Mouse (Mus musculus): ENCODE measurements around the gene Fem1a. TPM values are rescaled to one million over a fixed set of nuclear protein-coding genes. Genes with fewer than 3 reads are reported as not detected.
A peak's percentile ranks its signal among the peaks of the same experiment; 100 is the strongest.

Gene Fem1a
- total and polyA plus RNA-seq, 3 experiments: 16.6 to 26.0 (median 17.5) TPM

DNA sequence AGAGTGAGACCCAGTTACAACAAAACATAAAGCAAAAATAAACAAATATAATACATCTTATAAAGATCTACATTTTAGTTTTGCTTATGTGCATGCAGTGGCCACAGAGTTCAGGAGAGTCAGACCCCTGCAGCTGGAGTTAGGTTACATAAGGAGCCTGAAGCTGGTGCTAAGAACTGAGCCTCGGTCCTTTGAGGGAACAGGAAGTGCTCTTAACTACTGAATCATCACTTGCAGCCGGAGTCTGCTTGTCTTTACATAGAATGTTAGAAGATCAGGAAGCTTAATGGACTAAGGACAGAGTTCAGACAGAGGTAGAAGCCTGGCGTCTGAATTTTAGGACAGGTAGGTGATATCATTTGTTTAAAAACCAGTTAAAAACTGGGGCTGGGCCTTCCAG is 32.3 kb downstream of the Fem1a start:
- no peak for DNase-seq (ENCODE audit: extremely low read depth)
- Histone ChIP-seq H3K27ac (ENCODE audit: insufficient read depth, low read depth) (0 out of 2 replicates have a peak overlapping the region, but pooled peaks have one; percentile 34), H3K9me3 (replicated peaks; ENCODE audit: low read length) (no peaks in the 10 kb centered on the region), H3K4me3 (replicated peaks in 1 of 3; ENCODE audit: low read depth in 2 of 3, low read length in 2 of 3, poor library complexity in 1 of 3) (peak overlapping the region; percentile 67 to 84 (median 67)), H3K4me1 (ENCODE audit: control insufficient read depth in 1 of 2, insufficient read depth in 2 of 2) (peaks cover 24 to 57% of the 10 kb centered on the region in 2 experiments), H3K36me3 (replicated peaks in 1 of 2; ENCODE audit: control insufficient read depth in 1 of 2, insufficient read depth in 1 of 2, low read length in 1 of 2) (peaks cover 25 to 35% of the 10 kb centered on the region in 2 experiments), H3K27me3 (replicated peaks) (no peaks in the 10 kb centered on the region), H3K79me2 (replicated peaks; ENCODE audit: control insufficient read depth, extremely low read depth, insufficient read depth, poor library complexity, severe bottlenecking) (no peaks in the 10 kb centered on the region), H3K4me2 (ENCODE audit: insufficient read depth, low read depth, poor library complexity, severe bottlenecking) (peak overlapping the region; percentile 77), H3K9ac (ENCODE audit: insufficient read depth, low read depth) (peak overlapping the region; percentile 61; the same call in 1 of the 2 replicates)
- 0 out of 2 replicates have a peak, but pooled peaks have one; percentile 18 for TF ChIP-seq ELF1 (IDR thresholded peaks at IDR 0.05; ENCODE audit: low read depth, low read length)
- no peak for TF ChIP-seq PAX5 (IDR thresholded peaks at IDR 0.05; ENCODE audit: low read length)
- TF ChIP-seq RAD21 (IDR thresholded peaks at IDR 0.05; ENCODE audit: low read depth, low read length): no peak
- in situ Hi-C loops (cut with MboI; ENCODE audit: low pct_ligation_motif_present, low pct_unique_long_range_greater_than_20kb, low sequenced_read_pairs): no loop called here
- dilution Hi-C loops (cut with MboI; ENCODE audit: extremely low pct_ligation_motif_present, extremely low pct_unique_long_range_greater_than_20kb, low sequenced_read_pairs): no loop called here

DNA sequence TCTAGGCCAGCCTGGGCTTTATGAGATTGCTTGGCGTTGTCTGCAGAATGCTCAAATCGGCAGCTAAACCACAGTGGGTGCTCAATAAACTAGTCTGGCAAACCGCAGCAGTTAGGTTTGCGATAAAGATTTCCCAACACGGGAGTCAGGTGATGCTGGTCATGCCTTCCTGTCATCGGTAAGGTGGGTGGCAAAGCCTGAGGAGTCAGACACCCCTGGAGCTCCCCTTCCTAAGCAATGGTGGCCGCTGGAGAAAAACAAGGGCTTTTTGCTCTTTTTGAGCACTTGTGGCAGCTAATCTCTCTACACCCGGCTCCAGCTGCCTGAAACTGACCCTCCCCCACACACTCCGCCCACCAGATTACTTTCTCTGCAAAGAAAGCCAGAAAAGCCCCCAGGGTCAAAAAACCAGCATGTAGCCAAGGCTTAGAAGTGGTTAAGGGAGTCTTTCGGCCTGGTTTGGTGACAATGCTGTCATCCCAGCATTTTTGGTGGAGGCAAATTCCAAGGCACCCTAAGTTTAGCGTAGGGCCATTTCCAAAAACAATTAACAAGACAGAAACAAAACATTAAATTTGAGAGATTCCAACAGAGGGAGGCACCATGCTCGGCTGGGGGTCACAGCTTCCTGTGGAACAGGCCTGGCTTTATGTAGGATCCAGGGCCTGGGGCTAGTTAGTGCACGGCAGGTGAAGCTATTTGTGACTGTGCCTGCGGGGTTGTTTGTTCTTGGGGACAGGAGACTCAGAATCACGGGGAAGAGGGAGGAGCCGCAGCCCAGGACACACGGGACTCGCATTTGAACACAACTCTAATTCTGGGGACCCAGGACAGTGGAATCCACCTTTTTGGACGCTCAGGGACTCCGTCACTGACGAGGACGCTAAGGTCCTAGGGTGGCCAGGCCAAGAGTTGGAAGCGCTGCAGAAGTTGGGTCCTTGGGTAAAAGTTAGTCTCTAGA is 33.0 kb downstream of the Fem1a start:
- Histone ChIP-seq H3K4me3 (replicated peaks in 1 of 3; ENCODE audit: low read depth in 2 of 3, low read length in 2 of 3, poor library complexity in 1 of 3) (peak overlapping the region; percentile 67 to 84 (median 67)), H3K4me2 (ENCODE audit: insufficient read depth, low read depth, poor library complexity, severe bottlenecking) (peak overlapping the region; percentile 77), H3K79me2 (replicated peaks; ENCODE audit: control insufficient read depth, extremely low read depth, insufficient read depth, poor library complexity, severe bottlenecking) (no peaks in the 10 kb centered on the region), H3K9ac (ENCODE audit: insufficient read depth, low read depth) (peak overlapping the region; percentile 61), H3K27ac (ENCODE audit: insufficient read depth, low read depth) (peak overlapping the region; percentile 34), H3K27me3 (replicated peaks) (no peaks in the 10 kb centered on the region), H3K9me3 (replicated peaks; ENCODE audit: low read length) (no peaks in the 10 kb centered on the region), H3K36me3 (replicated peaks in 1 of 2; ENCODE audit: control insufficient read depth in 1 of 2, insufficient read depth in 1 of 2, low read length in 1 of 2) (peaks cover 20 to 28% of the 10 kb centered on the region in 2 experiments), H3K4me1 (ENCODE audit: control insufficient read depth in 1 of 2, insufficient read depth in 2 of 2) (peaks cover 24 to 57% of the 10 kb centered on the region in 2 experiments)
- dilution Hi-C loops (cut with MboI; ENCODE audit: extremely low pct_ligation_motif_present, extremely low pct_unique_long_range_greater_than_20kb, low sequenced_read_pairs) (no loop called here), in situ Hi-C loops (cut with MboI; ENCODE audit: low pct_ligation_motif_present, low pct_unique_long_range_greater_than_20kb, low sequenced_read_pairs) (no loop called here)
- TF ChIP-seq JUN (IDR thresholded peaks at IDR 0.05; ENCODE audit: insufficient read depth, low read depth, low read length) (no peak), MXI1 (IDR thresholded peaks at IDR 0.05; ENCODE audit: low read depth, low read length) (peak; percentile 48; the same call in 1 of the 2 replicates), JUND (conservative IDR thresholded peaks at IDR 0.05; ENCODE audit: low read depth, low read length) (no peak), KAT2A (IDR thresholded peaks at IDR 0.05; ENCODE audit: insufficient replicate concordance, low read length) (no peak), CHD2 (IDR thresholded peaks at IDR 0.05; ENCODE audit: low read length) (no peak), CTCF (conservative IDR thresholded peaks at IDR 0.05 in 1 of 2, IDR thresholded peaks at IDR 0.05 in 1 of 2; ENCODE audit: low read depth in 2 of 2, low read length in 2 of 2) (no peak), HCFC1 (IDR thresholded peaks at IDR 0.05; ENCODE audit: low read depth, low read length) (peak; percentile 54; the same call in 1 of the 2 replicates), MYC (IDR thresholded peaks at IDR 0.05; ENCODE audit: low read depth, low read length) (0 out of 2 replicates have a peak, but pooled peaks have one; percentile 20), MAX (IDR thresholded peaks at IDR 0.05; ENCODE audit: low read length) (peak; percentile 50; the same call in 1 of the 2 replicates), BHLHE40 (IDR thresholded peaks at IDR 0.05; ENCODE audit: low read depth, low read length) (peak; percentile 52), RAD21 (IDR thresholded peaks at IDR 0.05; ENCODE audit: low read depth, low read length) (no peak), E2F4 (IDR thresholded peaks at IDR 0.05; ENCODE audit: insufficient replicate concordance, low read depth, low read length) (no peak), NELFE (IDR thresholded peaks at IDR 0.05; ENCODE audit: low read depth, low read length) (no peak; the same call in 1 of the 2 replicates), EP300 (IDR thresholded peaks at IDR 0.05; ENCODE audit: low read length) (0 out of 2 replicates have a peak, but pooled peaks have one; percentile 16), ZKSCAN1 (IDR thresholded peaks at IDR 0.05; ENCODE audit: borderline replicate concordance, low read depth, low read length) (no peak), UBTF (IDR thresholded peaks at IDR 0.05; ENCODE audit: low read depth, low read length) (no peak)
- no peak for DNase-seq (ENCODE audit: extremely low read depth)
